Mouse (Mus musculus) liver, embryonic 14.5 days (tissue): ENCODE data around the gene Rad54l2.

Experiments
- CTCF ChIP-seq: IDR thresholded peaks from 2 replicates; pipeline ENCODE4 v1.5.1; 2016; ENCODE audit warnings: antibody characterized with exemption, low read depth, control low read depth
- EP300 ChIP-seq: IDR thresholded peaks from 2 replicates; pipeline ENCODE4 v1.6.1; 2016; ENCODE audit warnings: antibody characterized with exemption, low read depth

DNA sequence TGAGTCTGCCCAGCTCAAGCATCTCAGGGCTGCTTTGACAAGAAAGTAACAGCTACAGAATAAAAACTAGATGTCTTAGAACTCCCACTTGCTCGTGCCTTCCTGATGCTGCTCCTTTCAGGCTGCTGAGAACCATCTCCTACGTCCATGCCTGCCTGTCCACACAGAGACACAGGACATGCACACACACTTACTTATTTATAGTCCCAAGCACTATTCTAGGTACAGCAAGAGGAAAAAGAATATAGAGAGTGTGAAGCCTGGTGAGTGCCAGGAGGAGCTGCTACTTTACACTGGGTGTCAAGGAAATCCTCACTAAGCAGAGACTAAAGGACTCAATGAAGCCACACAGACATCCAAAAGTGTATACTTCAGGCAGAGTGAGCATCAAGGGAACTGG, 34.7 kb downstream of the Rad54l2 start:
- no peak for TF ChIP-seq CTCF
- TF ChIP-seq EP300 = no peak
